Mouse (Mus musculus) stomach, postnatal 0 days (tissue): Measurements from ENCODE around the gene Kcnc4. TPM values are rescaled to one million over a fixed set of nuclear protein-coding genes. Genes with fewer than 3 reads are reported as not detected.

Experiments used
- ATAC-seq: fragments of 200-750 bp; cut with Nextera tagmentation; 2 replicates; pipeline ENCODE4 v1.8.0; 2017; ENCODE audit not compliant: low FRiP score, low TSS enrichment
- DNase-seq: peaks from one replicate; pipeline ENCODE4 v3.0.0-alpha.2; 2016; ENCODE audit warnings: low spot score
- H3K27ac ChIP-seq: fragments of 300-500 bp; sonication (generic); replicated peaks from 2 replicates; pipeline ENCODE4 v1.5.1; 2014; ENCODE audit warnings: mild to moderate bottlenecking, control low read depth
- H3K27me3 ChIP-seq: fragments of 300-500 bp; sonication (generic); 2 replicates; pipeline ENCODE4 v1.6.1; 2014; ENCODE audit warnings: low read length; ENCODE audit not compliant: control insufficient read depth, insufficient read depth
- H3K36me3 ChIP-seq: fragments of 300-500 bp; sonication (generic); 2 replicates; pipeline ENCODE4 v1.6.1; 2014; ENCODE audit warnings: low read length, mixed read lengths; ENCODE audit not compliant: control insufficient read depth, insufficient read depth
- H3K4me1 ChIP-seq: fragments of 300-500 bp; sonication (generic); replicated peaks from 2 replicates; pipeline ENCODE4 v1.6.1; 2014; ENCODE audit warnings: antibody characterized with exemption; ENCODE audit not compliant: control insufficient read depth, insufficient read depth
- H3K4me2 ChIP-seq: fragments of 300-500 bp; sonication (generic); replicated peaks from 2 replicates; pipeline ENCODE4 v1.6.1; 2014; ENCODE audit warnings: low read depth, mild to moderate bottlenecking, control low read depth, moderate library complexity
- H3K4me3 ChIP-seq: fragments of 300-500 bp; sonication (generic); 2 replicates; pipeline ENCODE4 v1.5.1; 2014; ENCODE audit warnings: low read depth, low read length, control low read depth
- H3K9ac ChIP-seq: fragments of 300-500 bp; sonication (generic); 2 replicates; pipeline ENCODE4 v1.6.1; 2014; ENCODE audit warnings: mild to moderate bottlenecking, low read length, control low read depth, mixed read lengths
- H3K9me3 ChIP-seq: fragments of 300-500 bp; sonication (generic); 2 replicates; pipeline ENCODE4 v1.6.1; 2016; ENCODE audit warnings: low read length; ENCODE audit not compliant: control insufficient read depth
- CTCF ChIP-seq: IDR thresholded peaks from 2 replicates; pipeline ENCODE4 v1.5.1; 2016; ENCODE audit warnings: antibody characterized with exemption, low read depth, mild to moderate bottlenecking, moderate library complexity
- EP300 ChIP-seq: optimal IDR thresholded peaks from 2 replicates; pipeline ENCODE3; 2016; ENCODE audit warnings: antibody characterized with exemption
- WGBS: fragments of 180-500 bp; shearing (Covaris S2); extraction: QIAGEN DNeasy Blood & Tissue Kit; methylation state at CpG from one replicate; pipeline ENCODE4 v1.1.7; 2014; 5-methylcytosine and 5-hydroxymethylcytosine counted together
- polyA plus RNA-seq: library from polyadenylated mRNA; unstranded; fragments of >200 nt; fragmentation: Nextera tagmentation; extraction: Ambion mirVana; gene quantifications from 2 replicates; pipeline ENCODE4 v1.2.1, GENCODE M21; 2015

Kcnc4 gene
- polyA plus RNA-seq, 1 experiment from 2014 or later: 0.12 TPM

DNA sequence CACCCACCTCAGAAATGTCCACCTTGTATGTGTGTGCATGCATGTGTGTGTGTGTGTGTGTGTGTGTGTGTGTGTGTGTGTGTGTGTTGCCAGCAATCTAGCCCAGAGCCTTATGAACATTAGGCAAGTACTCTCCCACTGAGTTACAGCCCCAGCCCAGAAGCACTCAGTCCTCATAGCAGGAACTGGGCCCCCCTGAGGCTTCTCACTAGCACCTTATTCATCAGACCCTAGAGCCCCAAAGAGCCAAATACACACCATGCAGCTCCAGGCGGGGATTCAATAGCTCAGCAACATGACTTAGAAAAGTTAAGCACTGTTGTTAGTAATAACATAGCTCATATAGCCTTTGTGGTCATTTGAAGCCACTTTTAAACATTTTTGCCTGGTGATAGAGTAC lies 45.2 kb upstream of the Kcnc4 start:
- WGBS: 76% methylated on average over 1 of the region's 1 CpGs
- H3K27ac ChIP-seq: no peak overlapping the region
- no peaks in the 10 kb centered on the region for H3K36me3 ChIP-seq
- DNase-seq (no peak), ATAC-seq (no peak)
- no peak overlapping the region for H3K9ac ChIP-seq
- H3K27me3 ChIP-seq: no peaks in the 10 kb centered on the region
- TF ChIP-seq EP300: no peak
- TF ChIP-seq CTCF: no peak
- no peaks in the 10 kb centered on the region for H3K4me1 ChIP-seq
- H3K9me3 ChIP-seq: no peaks in the 10 kb centered on the region
- H3K4me3 ChIP-seq: no peak overlapping the region
- H3K4me2 ChIP-seq: no peak overlapping the region

DNA sequence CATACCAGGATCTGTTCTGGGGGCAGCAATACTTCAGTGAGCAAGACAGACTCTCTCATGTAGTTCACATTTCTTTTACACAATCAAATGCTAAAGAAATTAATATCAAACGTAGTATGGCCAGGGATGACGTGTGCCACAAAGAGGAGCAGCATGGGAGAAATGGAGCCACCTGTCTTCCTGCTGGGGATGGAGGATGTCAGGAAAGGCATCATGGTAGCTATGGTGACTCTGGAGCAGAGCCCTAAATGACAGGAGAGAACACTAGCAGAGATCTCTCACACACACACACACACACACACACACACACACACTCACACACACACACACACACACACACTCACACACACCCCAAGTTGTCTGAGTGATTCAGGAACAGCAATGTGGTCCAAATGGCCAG lies 44.4 kb upstream of the Kcnc4 start:
- ATAC-seq (no peak), DNase-seq (no peak)
- Histone ChIP-seq H3K36me3 (no peaks in the 10 kb centered on the region), H3K4me1 (no peaks in the 10 kb centered on the region), H3K4me3 (no peak overlapping the region), H3K4me2 (no peak overlapping the region), H3K9me3 (no peaks in the 10 kb centered on the region), H3K27me3 (no peaks in the 10 kb centered on the region), H3K9ac (no peak overlapping the region), H3K27ac (no peak overlapping the region)
- 73% methylated on average over 2 of the region's 2 CpGs for WGBS
- TF ChIP-seq EP300: no peak
- TF ChIP-seq CTCF: no peak

DNA sequence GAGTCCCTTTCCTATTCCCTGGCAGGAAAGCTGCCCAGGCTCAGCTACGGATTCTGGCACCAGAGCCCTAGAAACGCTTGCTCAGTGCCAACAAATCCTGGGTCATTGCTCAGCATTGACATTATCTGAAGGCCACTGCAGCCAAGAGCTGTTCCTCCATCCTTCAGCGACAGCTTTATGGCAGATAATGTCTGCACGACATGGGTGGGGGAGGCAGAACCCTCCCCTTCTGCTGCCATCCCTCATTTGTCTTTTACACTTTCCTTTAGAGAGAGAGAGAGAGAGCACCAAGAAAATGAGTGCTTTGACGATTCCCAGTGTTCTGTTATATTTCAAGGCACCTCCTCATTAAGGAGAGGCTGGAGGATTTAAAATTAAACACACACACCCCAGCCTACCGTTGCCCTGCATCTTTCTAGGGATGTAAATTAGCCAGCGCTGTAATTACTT lies 42.4 kb upstream of the Kcnc4 start:
- 41% methylated on average over 7 of the region's 7 CpGs for WGBS
- H3K9ac ChIP-seq: no peak overlapping the region

DNA sequence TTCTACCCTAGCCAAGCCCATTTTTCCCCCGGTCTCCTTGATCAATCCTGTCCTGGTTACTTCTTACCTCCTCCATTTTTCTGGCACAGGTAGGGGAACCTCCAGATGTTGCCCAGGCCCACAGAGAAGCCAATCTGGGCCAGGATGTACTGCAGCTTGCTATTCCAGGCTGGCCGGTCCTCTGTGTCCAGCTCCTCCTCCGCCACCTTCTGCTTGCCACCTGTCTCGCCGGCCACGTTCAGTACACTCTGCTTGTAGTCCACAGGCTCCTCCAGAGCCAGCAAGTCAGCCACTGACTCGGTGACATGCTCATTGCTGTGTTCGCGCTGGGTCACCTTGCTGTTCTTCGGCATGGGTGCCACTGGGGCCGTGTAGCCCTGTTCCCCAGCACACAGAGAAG lies 40.9 kb upstream of the Kcnc4 start:
- ATAC-seq: no peak
- 95% methylated on average over 11 of the region's 11 CpGs for WGBS
- H3K9me3 ChIP-seq: no peaks in the 10 kb centered on the region

More for the DNA sequence above, 42.4 kb upstream of the Kcnc4 start:
- Histone ChIP-seq H3K27ac (no peak overlapping the region), H3K9me3 (no peaks in the 10 kb centered on the region), H3K4me3 (no peak overlapping the region), H3K4me2 (no peak overlapping the region), H3K4me1 (no peaks in the 10 kb centered on the region), H3K36me3 (no peaks in the 10 kb centered on the region), H3K27me3 (no peaks in the 10 kb centered on the region)
- TF ChIP-seq EP300: no peak
- no peak for TF ChIP-seq CTCF
- no peak for ATAC-seq
- no peak for DNase-seq

DNA sequence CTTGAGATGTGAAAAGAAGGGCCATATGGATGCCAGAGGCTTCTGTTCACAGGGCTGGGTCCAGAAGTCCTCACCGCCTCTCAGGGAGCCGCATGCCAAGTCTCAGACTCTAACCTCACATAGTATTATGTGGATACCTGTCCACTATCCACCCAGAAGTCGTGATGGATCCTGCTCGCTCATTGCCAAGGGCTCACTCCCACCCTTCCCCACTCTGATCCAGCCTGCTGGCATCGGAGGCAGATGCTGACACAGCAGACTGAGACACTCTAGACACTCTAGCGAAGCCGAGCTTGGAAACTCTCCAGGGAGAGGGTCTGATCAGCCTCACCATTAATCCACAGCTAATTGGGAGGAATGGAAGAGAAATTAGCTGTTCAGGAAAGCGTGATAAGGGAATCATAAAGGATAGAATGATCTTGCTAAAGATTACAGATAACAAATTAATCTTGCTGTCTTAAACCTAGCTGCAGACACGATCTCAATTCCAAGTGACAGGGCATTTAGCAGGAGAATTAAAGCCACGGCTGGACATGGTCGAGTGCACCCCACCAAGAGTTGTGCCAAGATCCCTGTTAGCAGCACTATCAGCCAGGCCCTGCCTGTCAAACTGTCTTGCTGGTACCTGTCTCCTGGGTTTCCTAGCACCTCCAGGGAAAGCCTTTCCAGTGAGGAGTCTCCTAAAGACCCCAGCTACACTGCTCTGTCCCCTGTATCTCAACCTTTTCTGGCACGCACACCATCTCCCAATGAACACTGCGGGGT lies 36.9 kb upstream of the Kcnc4 start:
- WGBS: 65% methylated on average over 13 of the region's 13 CpGs
- ATAC-seq (no peak), DNase-seq (no peak)
- Histone ChIP-seq H3K4me3 (no peak overlapping the region), H3K36me3 (no peaks in the 10 kb centered on the region), H3K4me1 (no peaks in the 10 kb centered on the region), H3K9me3 (no peaks in the 10 kb centered on the region), H3K27ac (no peak overlapping the region), H3K4me2 (no peak overlapping the region), H3K27me3 (no peaks in the 10 kb centered on the region), H3K9ac (no peak overlapping the region)
- TF ChIP-seq CTCF: no peak
- TF ChIP-seq EP300: no peak

More for the DNA sequence above, 40.9 kb upstream of the Kcnc4 start:
- Histone ChIP-seq H3K4me2 (no peak overlapping the region), H3K27me3 (no peaks in the 10 kb centered on the region), H3K9ac (no peak overlapping the region), H3K4me1 (no peaks in the 10 kb centered on the region), H3K27ac (no peak overlapping the region), H3K36me3 (no peaks in the 10 kb centered on the region), H3K4me3 (no peak overlapping the region)
- TF ChIP-seq EP300 (no peak), CTCF (no peak)
- DNase-seq: no peak

DNA sequence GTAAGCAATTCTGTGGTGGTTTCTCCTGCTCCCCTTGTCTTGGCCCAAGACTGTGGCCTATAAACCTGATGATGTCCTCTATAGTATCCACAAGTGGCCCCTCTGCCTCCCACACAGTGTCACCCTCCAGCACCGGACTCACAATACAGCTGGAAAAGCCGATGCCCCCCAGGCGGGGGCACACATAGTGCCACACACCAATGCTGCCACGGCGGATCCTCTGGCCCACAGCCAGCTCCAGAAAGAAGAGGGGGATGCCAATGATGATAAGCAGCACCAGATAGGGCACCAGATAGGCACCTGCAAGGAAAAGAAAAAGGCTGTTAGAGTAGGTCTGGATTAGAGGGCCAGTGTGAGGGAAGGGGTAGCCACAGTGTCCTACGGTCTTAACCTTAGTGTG lies 36.2 kb upstream of the Kcnc4 start:
- Histone ChIP-seq H3K4me3 (no peak overlapping the region), H3K36me3 (no peaks in the 10 kb centered on the region), H3K9ac (no peak overlapping the region), H3K27me3 (no peaks in the 10 kb centered on the region), H3K4me2 (no peak overlapping the region), H3K9me3 (no peaks in the 10 kb centered on the region), H3K4me1 (no peaks in the 10 kb centered on the region), H3K27ac (no peak overlapping the region)
- TF ChIP-seq EP300 (no peak), CTCF (no peak)
- no peak for DNase-seq
- 92% methylated on average over 6 of the region's 6 CpGs for WGBS
- no peak for ATAC-seq
